Mouse (Mus musculus) cerebellum, adult 2 months (tissue): Measurements from ENCODE around the gene Gpr6.

Source experiments
- CTCF ChIP-seq: fragments of 200-500 bp; IDR thresholded peaks from 2 replicates; pipeline ENCODE4 v1.5.1; 2011; ENCODE audit warnings: low read depth, mild to moderate bottlenecking, control low read depth, low read length, moderate library complexity, borderline replicate concordance; ENCODE audit not compliant: insufficient read depth
- POLR2A ChIP-seq: fragments of 200-500 bp; IDR thresholded peaks from 2 replicates; pipeline ENCODE4 v1.6.1; 2011; ENCODE audit warnings: low read length, control low read depth, borderline replicate concordance; ENCODE audit not compliant: insufficient read depth

- TF ChIP-seq CTCF, result no peak
- no peak for TF ChIP-seq POLR2A
Observed at GRCm38 (mm10) chr10:41040530-41041085, 31.5 kb downstream of the Gpr6 start.
